Mouse (Mus musculus) hindbrain, postnatal 0 days (tissue): ENCODE measurements around the gene Txnrd2. TPM values are rescaled to one million over a fixed set of nuclear protein-coding genes. Genes with fewer than 3 reads are reported as not detected.

Experiments used
- ATAC-seq: fragments of 200-750 bp; cut with Nextera tagmentation; 2 replicates; pipeline ENCODE4 v1.8.0; 2017; ENCODE audit warnings: mild to moderate bottlenecking, moderate TSS enrichment, moderate library complexity
- DNase-seq: peaks from one replicate; pipeline ENCODE4 v3.0.0-alpha.2; 2015; ENCODE audit warnings: low spot score
- H3K27ac ChIP-seq: fragments of 300-500 bp; sonication (generic); 2 replicates; pipeline ENCODE4 v1.5.1; 2014; ENCODE audit warnings: mild to moderate bottlenecking
- H3K27me3 ChIP-seq: fragments of 300-500 bp; sonication (generic); 2 replicates; pipeline ENCODE4 v1.6.1; 2014; ENCODE audit warnings: low read length, mixed read lengths; ENCODE audit not compliant: insufficient read depth
- H3K36me3 ChIP-seq: fragments of 300-500 bp; sonication (generic); 2 replicates; pipeline ENCODE4 v1.6.1; 2014; ENCODE audit warnings: low read length, mixed read lengths; ENCODE audit not compliant: insufficient read depth
- H3K4me1 ChIP-seq: fragments of 300-500 bp; sonication (generic); 2 replicates; pipeline ENCODE4 v1.6.1; 2014; ENCODE audit warnings: antibody characterized with exemption, low read length, mixed read lengths; ENCODE audit not compliant: insufficient read depth
- H3K4me2 ChIP-seq: fragments of 300-500 bp; sonication (generic); 2 replicates; pipeline ENCODE4 v1.6.1; 2014; ENCODE audit warnings: low read depth, mild to moderate bottlenecking, low read length, moderate library complexity, mixed read lengths
- H3K4me3 ChIP-seq: fragments of 300-500 bp; sonication (generic); 2 replicates; pipeline ENCODE4 v1.5.1; 2014; ENCODE audit warnings: low read length
- H3K9ac ChIP-seq: fragments of 300-500 bp; sonication (generic); replicated peaks from 2 replicates; pipeline ENCODE4 v1.6.1; 2014; ENCODE audit warnings: mild to moderate bottlenecking, low read length, moderate library complexity, mixed read lengths
- H3K9me3 ChIP-seq: fragments of 300-500 bp; sonication (generic); 2 replicates; pipeline ENCODE4 v1.6.1; 2016; ENCODE audit warnings: low read length, mixed read lengths
- CTCF ChIP-seq: IDR thresholded peaks from 2 replicates; pipeline ENCODE4 v1.5.1; 2016; ENCODE audit warnings: antibody characterized with exemption, control low read depth, low read depth
- WGBS: fragments of 180-500 bp; shearing (Covaris S2); extraction: QIAGEN DNeasy Blood & Tissue Kit; methylation state at CpG from one replicate; pipeline ENCODE4 v1.1.7; 2014; 5-methylcytosine and 5-hydroxymethylcytosine counted together
- polyA plus RNA-seq: library from polyadenylated mRNA; unstranded; fragments of >200 nt; fragmentation: Nextera tagmentation; extraction: Ambion mirVana; gene quantifications from 2 replicates; pipeline ENCODE4 v1.2.1, GENCODE M21; 2015
- total RNA-seq: library from RNA; depleted of rRNA; stranded (reverse); fragments of >200 nt; gene quantifications from 2 replicates; pipeline ENCODE4 v1.2.3, GENCODE M21; 2014

Txnrd2 gene
- total and polyA plus RNA-seq, 2 experiments from 2014 or later = 23.1 to 41.8 TPM

DNA sequence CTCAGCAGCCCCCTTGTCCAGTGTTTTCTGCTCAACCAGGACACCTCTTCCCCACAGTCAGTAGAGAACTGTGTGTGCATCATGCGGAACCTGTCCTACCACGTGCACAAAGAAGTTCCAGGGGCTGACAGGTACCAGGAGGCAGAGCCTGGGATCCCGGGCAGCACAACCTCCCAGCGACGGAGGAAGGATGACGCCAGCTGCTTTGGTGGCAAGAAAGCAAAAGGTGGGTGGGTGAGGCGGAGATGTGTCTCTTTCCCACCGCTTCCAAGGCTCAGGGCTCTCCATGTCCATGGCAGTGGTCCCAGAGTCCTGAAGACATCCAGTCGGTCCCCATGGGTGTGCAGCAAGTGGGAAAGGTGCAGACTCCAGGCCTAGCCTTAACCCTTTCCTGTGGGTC lies 26.2 kb upstream of the Txnrd2 start:
- no peak for TF ChIP-seq CTCF
- DNase-seq = no peak
- peak overlapping the region; percentile 74 for H3K27ac ChIP-seq
- H3K36me3 ChIP-seq = peaks cover 59% of the 10 kb centered on the region
- peaks cover 31% of the 10 kb centered on the region for H3K4me1 ChIP-seq
- H3K4me3 ChIP-seq = no peak overlapping the region
- no peak for ATAC-seq
- 29% methylated on average over 9 of the region's 9 CpGs for WGBS
- no peaks in the 10 kb centered on the region for H3K27me3 ChIP-seq
- no peaks in the 10 kb centered on the region for H3K9me3 ChIP-seq
- peak overlapping the region; percentile 5; the same call in 1 of the 2 replicates for H3K9ac ChIP-seq
- no peak overlapping the region for H3K4me2 ChIP-seq

DNA sequence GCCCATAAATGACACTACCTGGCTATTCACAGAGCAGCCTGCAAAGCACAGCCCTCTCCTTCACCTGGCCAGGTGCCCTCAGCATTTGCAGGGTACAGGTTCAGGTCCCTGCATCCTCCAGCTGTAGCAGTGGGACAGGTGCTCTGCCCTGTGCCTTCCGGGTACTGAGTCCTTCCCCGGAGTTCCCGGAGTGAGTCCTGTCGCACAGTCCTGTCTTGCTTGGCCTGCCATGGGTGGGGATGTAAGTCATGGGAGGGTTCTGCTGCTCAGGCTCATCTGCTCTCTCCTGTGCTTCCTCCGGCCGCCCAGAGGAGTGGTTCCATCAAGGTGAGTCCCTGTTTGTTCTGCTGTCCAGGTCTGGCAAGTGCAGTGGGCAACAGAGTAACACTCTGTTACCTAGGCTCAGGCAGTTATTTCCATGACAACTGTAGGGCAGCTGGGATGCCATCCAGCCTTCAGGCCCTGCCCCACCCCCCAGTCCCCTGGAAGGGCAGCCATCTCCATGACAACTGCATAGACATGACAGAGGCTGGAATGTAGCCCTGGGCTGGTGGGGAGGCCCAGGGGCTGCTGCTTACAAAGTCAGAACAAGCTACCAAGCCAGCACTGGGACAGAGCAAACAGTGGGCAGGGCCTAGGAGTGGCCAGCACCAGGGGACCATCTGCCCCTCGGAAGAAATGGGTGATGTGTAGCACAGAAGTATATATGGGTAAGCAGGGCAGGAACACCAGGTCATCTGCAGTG lies 25.5 kb upstream of the Txnrd2 start:
- ATAC-seq (peak; percentile 91), DNase-seq (peak; percentile 91)
- Histone ChIP-seq H3K27me3 (no peaks in the 10 kb centered on the region), H3K36me3 (peaks cover 62% of the 10 kb centered on the region), H3K9ac (peak overlapping the region; percentile 5; the same call in 1 of the 2 replicates), H3K27ac (peak overlapping the region; percentile 74), H3K9me3 (no peaks in the 10 kb centered on the region), H3K4me3 (no peak overlapping the region), H3K4me2 (no peak overlapping the region), H3K4me1 (peaks cover 27% of the 10 kb centered on the region)
- TF ChIP-seq CTCF = no peak
- 9% methylated on average over 7 of the region's 7 CpGs for whole genome bisulfite sequencing

DNA sequence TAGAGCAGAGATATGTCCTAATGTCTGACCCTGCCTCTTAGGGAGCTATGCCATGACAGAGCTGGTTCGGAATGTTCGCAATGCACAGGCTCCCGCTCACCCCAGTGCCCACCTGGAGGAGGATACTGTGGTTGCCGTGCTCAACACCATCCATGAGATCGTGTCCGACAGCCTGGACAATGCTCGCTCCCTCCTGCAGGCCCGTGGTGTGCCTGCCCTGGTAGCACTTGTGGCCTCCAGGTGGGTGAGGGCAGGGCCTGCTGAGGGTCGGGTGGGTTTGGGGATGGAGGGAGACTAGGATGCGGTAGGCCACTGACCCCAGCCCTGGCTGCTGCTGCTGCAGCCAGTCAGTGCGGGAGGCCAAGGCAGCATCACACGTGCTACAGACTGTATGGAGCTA lies 22.9 kb upstream of the Txnrd2 start:
- DNase-seq (no peak), ATAC-seq (no peak)
- Histone ChIP-seq H3K4me1 (peaks cover 16% of the 10 kb centered on the region), H3K9me3 (no peaks in the 10 kb centered on the region), H3K9ac (no peak overlapping the region), H3K27me3 (no peaks in the 10 kb centered on the region), H3K4me3 (no peak overlapping the region), H3K27ac (no peak overlapping the region), H3K36me3 (peaks cover 48% of the 10 kb centered on the region; the same call in 1 of the 2 replicates), H3K4me2 (no peak overlapping the region)
- 90% methylated on average over 12 of the region's 12 CpGs for WGBS
- TF ChIP-seq CTCF = no peak

DNA sequence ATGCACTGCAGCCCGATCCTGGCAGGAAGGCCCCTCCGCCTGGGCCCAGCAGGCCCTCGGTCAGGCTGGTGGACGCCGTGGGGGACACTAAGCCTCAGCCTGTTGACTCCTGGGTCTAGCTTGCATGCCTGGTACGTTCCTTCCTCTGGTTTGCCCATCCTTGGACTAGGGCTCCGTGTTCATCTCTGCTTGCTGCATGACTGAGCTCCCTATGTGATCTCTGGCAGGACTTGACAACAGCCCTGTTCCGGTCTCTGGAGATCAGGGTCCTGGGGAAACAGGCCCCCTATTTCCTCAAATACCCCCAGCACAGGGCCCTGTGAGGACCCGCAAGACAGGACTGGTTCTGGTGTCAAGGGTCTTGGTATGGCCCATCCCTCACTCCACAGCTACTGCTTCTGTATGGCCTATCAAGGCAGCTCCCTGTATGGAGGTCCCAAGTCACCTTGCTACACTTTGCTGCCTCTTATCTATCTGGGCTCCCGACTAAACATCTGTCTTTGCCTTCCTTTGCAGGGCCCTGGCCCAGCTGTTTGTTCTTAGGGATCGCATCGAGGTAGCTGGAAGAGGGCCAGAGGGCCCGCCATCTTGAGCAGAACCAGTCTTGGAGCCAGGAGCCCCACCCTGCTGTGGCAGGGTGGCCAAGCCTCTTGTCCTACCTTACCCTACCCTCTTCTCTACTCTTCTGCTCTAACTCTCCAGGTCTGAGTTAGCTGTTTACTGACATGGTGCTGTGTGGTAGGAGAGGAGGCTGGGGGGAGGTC lies 20.9 kb upstream of the Txnrd2 start:
- ATAC-seq (no peak), DNase-seq (no peak)
- Histone ChIP-seq H3K9ac (no peak overlapping the region), H3K4me3 (no peak overlapping the region), H3K27me3 (no peaks in the 10 kb centered on the region), H3K9me3 (no peaks in the 10 kb centered on the region), H3K4me2 (no peak overlapping the region), H3K36me3 (peaks cover 42% of the 10 kb centered on the region; the same call in 1 of the 2 replicates), H3K27ac (no peak overlapping the region; the same call in 1 of the 2 replicates), H3K4me1 (peaks cover 13% of the 10 kb centered on the region)
- WGBS = 66% methylated on average over 13 of the region's 13 CpGs
- TF ChIP-seq CTCF = no peak

DNA sequence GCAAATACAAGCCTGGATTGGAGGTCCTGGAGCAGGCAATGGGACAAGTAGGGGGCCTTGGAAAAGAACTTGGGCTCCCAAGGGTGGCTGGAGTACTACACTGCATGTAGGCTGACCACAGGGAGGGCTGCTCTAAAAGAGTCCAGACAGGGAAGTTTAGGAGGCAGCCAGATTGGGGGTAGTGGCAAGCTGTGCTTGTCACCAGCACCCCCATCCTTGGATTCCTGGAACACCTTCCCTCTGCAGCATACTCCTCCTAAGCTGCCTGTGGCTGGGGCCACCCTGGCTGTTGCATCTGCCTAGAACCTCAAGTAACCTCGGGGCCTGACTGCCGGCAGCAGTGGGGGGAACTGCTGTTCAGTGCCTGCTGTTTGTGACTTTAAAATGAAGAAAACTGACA lies 20.3 kb upstream of the Txnrd2 start:
- no peaks in the 10 kb centered on the region for H3K27me3 ChIP-seq
- WGBS = 45% methylated on average over 2 of the region's 2 CpGs
- no peaks in the 10 kb centered on the region for H3K9me3 ChIP-seq
- peaks cover 42% of the 10 kb centered on the region; the same call in 1 of the 2 replicates for H3K36me3 ChIP-seq
- H3K4me2 ChIP-seq = no peak overlapping the region
- H3K27ac ChIP-seq = no peak overlapping the region; the same call in 1 of the 2 replicates
- ATAC-seq (no peak), DNase-seq (no peak)
- H3K9ac ChIP-seq = no peak overlapping the region
- H3K4me1 ChIP-seq = peaks cover 10% of the 10 kb centered on the region
- TF ChIP-seq CTCF = no peak
- H3K4me3 ChIP-seq = no peak overlapping the region

DNA sequence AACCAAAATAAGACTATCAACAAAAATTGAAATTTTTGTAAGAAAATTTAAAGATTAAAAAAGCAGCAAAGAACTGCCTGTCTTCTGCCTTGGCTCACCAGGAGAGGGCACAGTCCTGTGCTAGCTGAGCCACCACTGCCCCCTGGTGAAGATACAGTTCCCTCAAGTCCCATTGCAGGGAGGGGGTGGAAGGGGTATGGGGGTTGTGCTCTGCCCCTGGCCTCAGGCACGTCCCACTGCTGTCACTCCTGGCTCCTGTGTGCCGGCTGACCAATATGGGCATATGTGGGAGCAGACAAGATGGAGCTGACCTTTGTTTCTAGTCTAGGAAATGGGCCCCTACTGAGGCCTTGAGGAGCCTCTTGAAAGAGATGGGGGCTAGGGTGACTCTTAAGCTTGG lies 19.9 kb upstream of the Txnrd2 start:
- DNase-seq (peak; percentile 75), ATAC-seq (peak; percentile 67)
- Histone ChIP-seq H3K27ac (peak overlapping the region; percentile 48; the same call in 1 of the 2 replicates), H3K4me3 (no peak overlapping the region), H3K9me3 (no peaks in the 10 kb centered on the region), H3K9ac (no peak overlapping the region), H3K27me3 (no peaks in the 10 kb centered on the region), H3K4me2 (no peak overlapping the region), H3K4me1 (peaks cover 11% of the 10 kb centered on the region), H3K36me3 (peaks cover 40% of the 10 kb centered on the region; the same call in 1 of the 2 replicates)
- TF ChIP-seq CTCF = peak; percentile 89
- 8% methylated on average over 2 of the region's 2 CpGs for whole genome bisulfite sequencing
